Mouse (Mus musculus) frontal cortex, postnatal 25 days (tissue): Measurements from ENCODE around the gene Dag1.
A peak's percentile ranks its signal among the peaks of the same experiment; 100 is the strongest.
"Not testable (repeated sequence)": the region's sequence is repeated elsewhere in the genome, so short reads cannot be mapped to it uniquely, and the experiment has no call there.

Experiments
- DNase-seq, 2 experiments: peaks; one replicate each; pipeline ENCODE4 v3.0.0; 2022; ENCODE audit warnings: low spot score in 2 of 2

Dag1 gene

GRCm38 (mm10) chr9:108274476-108275330 is 10.9 kb upstream of the Dag1 start:
- DNase-seq, result no peak

GRCm38 (mm10) chr9:108273485-108273884 is 9.7 kb upstream of the Dag1 start:
- no peak for DNase-seq

- no peak for DNase-seq
Observed at GRCm38 (mm10) chr9:108272691-108273090, 8.9 kb upstream of the Dag1 start.

GRCm38 (mm10) chr9:108271941-108272340 is 8.2 kb upstream of the Dag1 start:
- no peak for DNase-seq

- DNase-seq, result not testable (repeated sequence)
Observed at GRCm38 (mm10) chr9:108268701-108269100, 4.9 kb upstream of the Dag1 start.

- DNase-seq, result no peak
Observed at GRCm38 (mm10) chr9:108267691-108268090, 3.9 kb upstream of the Dag1 start.

GRCm38 (mm10) chr9:108266261-108266935 is 2.6 kb upstream of the Dag1 start:
- no peak for DNase-seq

GRCm38 (mm10) chr9:108264191-108264921 is 598 bp upstream of the Dag1 start:
- no peak for DNase-seq

- DNase-seq, result peak in 1 of 2 experiments; percentile 24
Observed at GRCm38 (mm10) chr9:108263131-108263681, 552 bp downstream of the Dag1 start.

- DNase-seq, result no peak
Observed at GRCm38 (mm10) chr9:108262494-108263049, 1.2 kb downstream of the Dag1 start.

GRCm38 (mm10) chr9:108261865-108262264 is 1.9 kb downstream of the Dag1 start:
- DNase-seq, result no peak

GRCm38 (mm10) chr9:108260526-108260925 is 3.2 kb downstream of the Dag1 start:
- no peak for DNase-seq

- DNase-seq, result no peak
Observed at GRCm38 (mm10) chr9:108252766-108253165, 11.0 kb downstream of the Dag1 start.

GRCm38 (mm10) chr9:108251877-108252276 is 11.9 kb downstream of the Dag1 start:
- no peak for DNase-seq

GRCm38 (mm10) chr9:108248957-108249356 is 14.8 kb downstream of the Dag1 start:
- DNase-seq, result no peak

GRCm38 (mm10) chr9:108244984-108245383 is 18.8 kb downstream of the Dag1 start:
- DNase-seq, result no peak

GRCm38 (mm10) chr9:108244540-108244939 is 19.2 kb downstream of the Dag1 start:
- DNase-seq, result no peak

GRCm38 (mm10) chr9:108239951-108240350 is 23.8 kb downstream of the Dag1 start:
- no peak for DNase-seq

- no peak for DNase-seq
Observed at GRCm38 (mm10) chr9:108238831-108239230, 24.9 kb downstream of the Dag1 start.

- no peak for DNase-seq
Observed at GRCm38 (mm10) chr9:108238402-108238801, 25.4 kb downstream of the Dag1 start.

- no peak for DNase-seq
Observed at GRCm38 (mm10) chr9:108234682-108235081, 29.1 kb downstream of the Dag1 start.

- no peak for DNase-seq
Observed at GRCm38 (mm10) chr9:108232908-108233307, 30.9 kb downstream of the Dag1 start.
